Mouse (Mus musculus) lung, postnatal 0 days (tissue): ENCODE measurements at regions not wholly inside any gene's neighbourhood (a gene's known extent, or its start where the extent isn't known, plus 50 kb on each side); places are given as distances from the start of the nearest gene placed in this dataset.
"Not testable (repeated sequence)": the region's sequence is repeated elsewhere in the genome, so short reads cannot be mapped to it uniquely, and the experiment has no call there.

Experiments
- ATAC-seq: fragments of 200-750 bp; cut with Nextera tagmentation; 2 replicates; pipeline ENCODE4 v1.8.0; 2017; ENCODE audit warnings: moderate library complexity
- DNase-seq: peaks from one replicate; pipeline ENCODE4 v3.0.0-alpha.2; 2016; ENCODE audit warnings: low spot score
- H3K27ac ChIP-seq: fragments of 300-500 bp; sonication (generic); 2 replicates; pipeline ENCODE4 v1.5.1; 2014; ENCODE audit warnings: antibody characterized with exemption, mild to moderate bottlenecking, low read length, mixed read lengths
- H3K27me3 ChIP-seq: fragments of 300-500 bp; sonication (generic); replicated peaks from 2 replicates; pipeline ENCODE4 v1.6.1; 2014; ENCODE audit warnings: low read length, mixed read lengths; ENCODE audit not compliant: insufficient read depth
- H3K36me3 ChIP-seq: fragments of 300-500 bp; sonication (generic); 2 replicates; pipeline ENCODE4 v1.6.1; 2014; ENCODE audit warnings: low read length, mixed read lengths; ENCODE audit not compliant: insufficient read depth
- H3K4me1 ChIP-seq: fragments of 300-500 bp; sonication (generic); 2 replicates; pipeline ENCODE4 v1.6.1; 2014; ENCODE audit warnings: antibody characterized with exemption, low read depth, low read length, mixed read lengths; ENCODE audit not compliant: insufficient read depth
- H3K4me2 ChIP-seq: fragments of 300-500 bp; sonication (generic); replicated peaks from 2 replicates; pipeline ENCODE4 v1.6.1; 2014; ENCODE audit warnings: low read depth, mild to moderate bottlenecking, low read length, moderate library complexity, mixed read lengths
- H3K4me3 ChIP-seq: fragments of 300-500 bp; sonication (generic); 2 replicates; pipeline ENCODE4 v1.5.1; 2014; ENCODE audit warnings: low read depth, low read length
- H3K9ac ChIP-seq: fragments of 300-500 bp; sonication (generic); replicated peaks from 2 replicates; pipeline ENCODE4 v1.6.1; 2014; ENCODE audit warnings: low read depth, mild to moderate bottlenecking
- H3K9me3 ChIP-seq: fragments of 300-500 bp; sonication (generic); 2 replicates; pipeline ENCODE4 v1.6.1; 2016; ENCODE audit warnings: low read length, mixed read lengths
- WGBS: fragments of 180-500 bp; shearing (Covaris S2); extraction: QIAGEN DNeasy Blood & Tissue Kit; methylation state at CpG from one replicate; pipeline ENCODE4 v1.1.7; 2014; 5-methylcytosine and 5-hydroxymethylcytosine counted together

DNA sequence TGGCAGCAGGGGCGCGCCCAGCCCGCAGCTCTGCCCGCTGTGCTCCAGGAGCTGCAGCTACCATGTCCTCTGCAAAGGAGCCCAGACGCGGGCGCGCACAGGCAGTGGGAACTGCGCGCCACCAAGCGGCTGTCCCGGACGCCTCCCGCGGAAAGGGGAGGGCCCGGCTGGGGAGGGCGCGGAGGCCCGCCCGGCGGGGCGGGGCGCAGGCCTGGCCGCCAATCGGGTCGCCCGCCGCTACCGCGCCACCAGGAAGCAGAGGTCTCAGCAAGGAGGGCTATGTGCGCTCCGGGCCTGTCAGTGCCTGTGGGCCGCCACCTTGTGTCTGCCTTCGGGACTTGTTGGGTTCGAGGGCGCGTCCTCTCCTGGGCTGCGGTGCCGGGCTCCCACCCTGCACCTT, 367.0 kb upstream of the Ywhaq start:
- H3K9ac ChIP-seq, H3K36me3 ChIP-seq, H3K27me3 ChIP-seq, H3K4me1 ChIP-seq, H3K27ac ChIP-seq, H3K9me3 ChIP-seq: not testable (repeated sequence)
- Histone ChIP-seq H3K4me3 (peak overlapping the region; percentile 27; the same call in 1 of the 2 replicates), H3K4me2 (peak overlapping the region; percentile 53)
- ATAC-seq, result peak; percentile 57
- under 1% methylated on average over 16 of the region's 39 CpGs for WGBS
- DNase-seq, result peak; percentile 18

DNA sequence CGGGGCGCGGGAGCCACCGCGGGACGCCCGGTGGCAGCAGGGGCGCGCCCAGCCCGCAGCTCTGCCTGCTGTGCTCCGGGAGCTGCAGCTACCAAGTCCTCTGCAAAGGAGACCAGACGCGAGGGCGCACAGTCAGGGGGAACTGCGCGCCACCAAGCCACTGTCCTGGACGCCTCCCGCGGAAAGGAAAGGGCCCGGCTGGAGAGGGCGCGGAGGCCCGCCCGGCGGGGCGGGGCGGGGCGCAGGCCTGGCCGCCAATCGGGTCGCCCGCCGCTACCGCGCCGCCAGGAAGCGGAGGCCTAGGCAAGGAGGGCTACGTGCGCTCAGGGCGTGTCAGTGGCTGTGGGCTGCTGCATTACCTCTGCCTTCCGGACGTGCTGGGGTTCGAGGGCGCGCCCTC, 361.3 kb upstream of the Ywhaq start:
- not testable (repeated sequence) for H3K9ac ChIP-seq, H3K9me3 ChIP-seq, H3K4me1 ChIP-seq, ATAC-seq, H3K27ac ChIP-seq, H3K36me3 ChIP-seq, DNase-seq, H3K27me3 ChIP-seq
- WGBS, result 5% methylated on average over 23 of the region's 45 CpGs
- Histone ChIP-seq H3K4me3 (peak overlapping the region; percentile 2; the same call in 1 of the 2 replicates), H3K4me2 (peak overlapping the region; percentile 22; the same call in 1 of the 2 replicates)

DNA sequence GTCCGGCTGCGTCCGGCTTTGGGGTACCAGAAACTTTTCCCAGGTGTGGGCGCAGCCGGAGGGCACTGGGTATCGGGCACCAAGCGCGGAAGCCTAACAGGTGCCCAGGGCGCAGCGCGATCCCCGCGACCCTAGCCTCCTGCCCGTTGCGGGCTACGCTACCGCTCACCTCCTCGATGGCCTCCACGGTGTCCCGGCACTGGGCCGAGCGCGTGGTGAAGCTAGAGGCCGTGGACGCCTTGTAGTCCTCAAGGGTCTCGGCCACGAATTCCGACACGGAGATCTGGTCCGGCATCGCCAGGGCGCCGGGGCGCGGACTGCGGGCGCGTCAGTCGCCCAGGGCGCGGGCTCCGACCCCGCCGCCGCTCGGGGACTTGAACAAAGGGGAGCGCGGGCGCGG, 360.9 kb upstream of the Ywhaq start:
- peak overlapping the region; percentile 22; the same call in 1 of the 2 replicates for H3K4me2 ChIP-seq
- not testable (repeated sequence) for H3K9ac ChIP-seq, H3K9me3 ChIP-seq, ATAC-seq, H3K36me3 ChIP-seq, H3K4me1 ChIP-seq, DNase-seq, H3K27ac ChIP-seq, H3K27me3 ChIP-seq
- WGBS, result 12% methylated on average over 36 of the region's 50 CpGs
- H3K4me3 ChIP-seq, result peak overlapping the region; percentile 2; the same call in 1 of the 2 replicates

DNA sequence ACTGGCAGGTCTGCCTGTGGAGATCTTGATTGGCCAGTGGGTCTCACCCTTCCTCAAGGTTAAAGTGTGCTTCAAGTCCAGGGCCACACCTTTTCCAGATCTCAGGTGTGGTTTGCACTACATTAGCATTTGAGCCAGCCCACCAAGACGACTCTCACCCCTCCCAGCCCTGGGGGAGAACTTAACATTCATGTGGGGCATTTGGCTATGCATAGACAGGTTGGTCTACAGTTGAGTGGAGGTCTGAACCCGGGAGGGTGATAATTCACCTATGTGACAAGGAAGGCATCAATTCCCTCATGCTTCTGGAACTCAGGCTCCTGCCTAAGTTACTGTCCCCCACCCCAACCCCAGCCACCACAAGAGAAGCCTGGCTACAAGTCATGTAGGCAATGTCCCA, 350.3 kb upstream of the Ywhaq start:
- H3K4me1 ChIP-seq, H3K9me3 ChIP-seq, H3K36me3 ChIP-seq, ATAC-seq, H3K27me3 ChIP-seq, H3K9ac ChIP-seq, H3K27ac ChIP-seq, H3K4me2 ChIP-seq, H3K4me3 ChIP-seq, DNase-seq: not testable (repeated sequence)
- 76% methylated on average over 2 of the region's 2 CpGs for WGBS
